Mouse (Mus musculus): Measurements from ENCODE around the gene Tcn2. TPM values are rescaled to one million over a fixed set of nuclear protein-coding genes. Genes with fewer than 3 reads are reported as not detected.
"Not testable (repeated sequence)": the region's sequence is repeated elsewhere in the genome, so short reads cannot be mapped to it uniquely, and the experiment has no call there.

The Tcn2 gene
- total RNA-seq, 2 experiments from 2014 or later = 113 to 133 TPM

GRCm38 (mm10) chr11:3933756-3934285 lies 1.9 kb upstream of the Tcn2 start:
- DNase-seq (ENCODE audit: low spot score in 2 of 2) = no peak

DNA sequence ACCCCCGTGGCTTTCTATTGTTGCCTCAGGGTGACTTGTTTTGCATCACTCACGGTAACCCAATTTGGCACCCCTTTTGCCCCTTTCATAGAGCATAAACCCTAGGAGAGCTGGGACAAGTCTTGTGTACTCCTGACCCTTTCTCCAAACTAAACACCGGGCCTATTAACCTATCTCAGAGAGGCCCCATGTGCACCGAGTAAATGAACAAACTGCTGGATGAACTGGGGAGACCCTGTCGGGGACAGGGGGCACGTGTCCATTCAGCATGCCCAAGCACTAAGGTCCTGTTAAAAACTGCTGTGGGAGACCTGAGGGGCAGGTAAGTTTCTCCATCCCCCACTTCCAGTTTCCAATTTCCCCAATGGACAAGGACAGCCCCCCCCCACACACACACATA lies 1.0 kb downstream of the Tcn2 start:
- DNase-seq (ENCODE audit: low spot score in 2 of 2) = no peak

GRCm38 (mm10) chr11:3930019-3930418 lies 1.9 kb downstream of the Tcn2 start:
- peak in 1 of 2 experiments; percentile 20 for DNase-seq (ENCODE audit: low spot score in 2 of 2)

DNA sequence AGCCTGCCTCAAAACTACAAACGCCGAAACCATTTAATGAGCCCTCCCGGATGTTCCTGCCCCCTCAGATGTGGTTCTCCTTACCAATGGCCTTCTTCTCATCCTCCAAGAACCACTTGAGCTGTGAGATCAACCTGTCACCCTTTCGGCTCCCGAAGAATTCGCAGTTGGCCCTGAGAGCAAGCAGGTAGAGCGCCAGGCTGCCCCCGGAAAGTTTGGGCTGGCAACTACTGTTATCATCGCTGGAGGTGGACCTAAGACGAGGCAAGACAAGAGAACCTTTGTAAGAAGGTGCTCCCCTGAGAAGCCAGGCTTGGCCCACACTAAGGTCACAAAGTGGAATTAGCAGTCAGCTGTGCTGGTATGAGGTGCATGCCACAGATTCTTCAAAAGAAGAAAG lies 6.0 kb downstream of the Tcn2 start:
- DNase-seq (ENCODE audit: low spot score in 2 of 2) = no peak

- DNase-seq (ENCODE audit: low spot score in 2 of 2) = no peak
These were observed 9.2 kb downstream of the Tcn2 start for GRCm38 (mm10) chr11:3922731-3923130.

DNA sequence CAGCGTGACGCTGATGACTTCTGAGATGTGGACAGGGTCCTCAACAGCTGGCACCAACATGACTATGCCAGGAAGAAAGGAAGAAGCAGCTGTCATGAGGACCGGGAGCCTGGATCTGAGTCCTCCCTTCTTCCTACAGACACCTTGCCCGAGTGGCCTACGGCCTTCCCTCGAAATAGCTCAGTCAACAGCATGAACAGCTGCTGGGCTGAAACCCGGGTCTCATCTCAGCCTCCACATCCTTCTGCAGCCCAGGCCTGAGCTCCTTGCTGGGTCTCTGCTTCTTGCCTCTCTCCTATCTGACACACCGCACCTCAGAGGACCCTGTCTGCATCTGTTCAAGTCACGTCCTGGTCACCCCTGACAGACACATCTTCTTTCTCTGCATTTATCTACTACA lies 9.8 kb downstream of the Tcn2 start:
- DNase-seq (ENCODE audit: low spot score in 2 of 2) = no peak

GRCm38 (mm10) chr11:3921281-3921850 lies 10.6 kb downstream of the Tcn2 start:
- DNase-seq (ENCODE audit: low spot score in 2 of 2) = peak in 1 of 2 experiments; percentile 46

GRCm38 (mm10) chr11:3920476-3920875 lies 11.5 kb downstream of the Tcn2 start:
- DNase-seq (ENCODE audit: low spot score in 2 of 2) = no peak

DNA sequence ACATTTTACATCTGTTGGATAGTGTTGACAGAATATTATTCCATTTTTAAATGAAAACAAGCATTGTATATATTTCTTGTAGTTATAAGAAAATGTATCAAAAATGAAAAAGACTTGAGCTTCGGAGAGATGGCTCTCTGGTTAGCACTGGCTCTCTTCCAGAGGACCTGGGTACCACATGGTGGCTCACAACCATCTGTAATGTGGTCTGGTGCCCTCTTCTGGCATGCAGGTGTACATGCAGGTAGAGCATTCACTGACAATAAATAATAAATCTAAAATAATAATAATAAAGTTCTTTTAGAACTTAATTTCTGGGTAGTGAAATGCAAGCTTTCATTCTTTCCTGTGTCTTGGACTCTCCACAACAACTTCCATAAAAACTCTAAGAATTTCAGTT lies 13.2 kb downstream of the Tcn2 start:
- DNase-seq (ENCODE audit: low spot score in 2 of 2) = no peak

DNA sequence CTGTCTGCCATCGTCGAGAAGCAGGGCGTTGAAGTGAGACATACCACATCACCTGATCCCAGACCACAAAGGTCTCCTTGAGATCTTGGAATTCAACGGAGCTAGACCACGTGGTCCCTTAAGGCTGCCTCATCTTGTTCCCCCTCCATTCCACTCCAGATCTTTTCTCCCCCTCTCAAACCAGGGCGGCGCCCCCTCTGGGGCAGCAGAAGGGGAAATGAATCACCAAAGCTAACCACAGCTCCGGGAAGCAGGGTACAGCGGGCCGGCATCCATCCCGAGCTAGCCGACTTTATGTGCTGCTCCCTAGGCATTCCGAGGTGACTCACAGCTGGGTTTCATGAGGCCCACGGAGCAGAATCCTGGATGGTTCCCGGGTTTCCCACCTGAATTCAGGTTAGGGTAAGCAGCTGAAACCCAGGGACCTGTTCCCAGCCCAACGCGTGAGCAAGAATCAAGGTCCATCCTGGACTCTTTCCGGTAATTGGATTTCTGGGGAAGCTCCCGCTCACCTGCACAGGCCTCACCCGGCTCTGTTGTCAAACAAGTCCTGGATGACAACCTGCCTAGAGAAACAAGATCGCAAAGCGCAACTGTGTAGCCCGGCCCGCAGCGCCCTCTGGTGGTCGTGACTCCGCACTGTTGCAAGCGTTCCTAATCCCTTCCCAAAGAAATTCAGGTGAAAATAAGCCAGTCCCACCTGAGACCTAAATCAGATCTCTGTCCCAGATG lies 17.7 kb downstream of the Tcn2 start, which contains the start of gene Slc35e4:
Slc35e4 (minus strand) TSS at position 556 of the 732 bp plus-strand sequence.
- DNase-seq (ENCODE audit: low spot score in 2 of 2) = peak; percentile 86 to 88

- DNase-seq (ENCODE audit: low spot score in 2 of 2) = peak; percentile 91 to 92
These were observed 18.4 kb downstream of the Tcn2 start for GRCm38 (mm10) chr11:3913316-3914108.

GRCm38 (mm10) chr11:3912875-3913271 lies 19.1 kb downstream of the Tcn2 start:
- peak in 1 of 2 experiments; percentile 37 for DNase-seq (ENCODE audit: low spot score in 2 of 2)

DNA sequence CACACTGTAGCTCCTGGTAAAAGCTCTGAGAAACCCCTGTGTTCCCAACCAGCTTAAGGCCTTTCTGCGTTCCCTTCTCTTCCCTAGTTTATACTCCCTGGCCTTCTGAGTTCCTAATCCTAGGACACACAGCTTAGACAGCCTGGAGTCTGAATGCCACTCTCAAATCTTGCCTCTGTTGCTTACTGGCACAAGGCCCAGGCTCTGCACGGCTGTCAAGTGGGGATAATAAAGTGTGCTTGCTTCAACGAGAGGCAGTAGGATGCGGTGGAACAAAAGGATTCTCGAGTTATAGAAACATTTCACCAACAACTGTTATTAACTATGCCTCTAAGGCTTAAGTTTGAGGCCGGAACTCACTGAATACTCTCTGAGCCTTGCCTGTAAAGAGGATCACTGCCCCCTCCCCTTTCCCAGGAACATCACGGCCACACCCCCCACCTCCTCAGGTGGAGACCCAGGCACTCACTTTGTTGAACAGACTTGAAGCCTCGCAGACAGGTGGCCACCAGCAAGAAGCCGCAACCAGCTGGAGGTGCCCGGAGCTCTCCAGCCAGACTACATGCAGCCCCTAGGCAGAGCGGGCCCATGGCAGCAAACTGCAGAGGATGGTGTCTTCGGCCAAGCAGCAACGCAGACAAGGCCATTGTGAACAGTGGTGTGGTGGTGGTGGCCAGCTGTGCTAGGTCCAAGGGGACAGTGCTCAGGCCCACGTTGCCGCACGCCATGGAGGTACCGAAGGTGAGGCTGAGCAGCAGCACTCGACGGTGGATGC lies 19.7 kb downstream of the Tcn2 start:
- DNase-seq (ENCODE audit: low spot score in 2 of 2) = no peak

GRCm38 (mm10) chr11:3911440-3911839 lies 20.5 kb downstream of the Tcn2 start:
- not testable (repeated sequence) for DNase-seq (ENCODE audit: low spot score in 2 of 2)

GRCm38 (mm10) chr11:3910513-3911310 lies 21.2 kb downstream of the Tcn2 start:
- DNase-seq (ENCODE audit: low spot score in 2 of 2) = no peak

- DNase-seq (ENCODE audit: low spot score in 2 of 2) = no peak
These were observed 22.7 kb downstream of the Tcn2 start for GRCm38 (mm10) chr11:3909236-3909635.

GRCm38 (mm10) chr11:3905446-3905845 lies 26.5 kb downstream of the Tcn2 start:
- no peak for DNase-seq (ENCODE audit: low spot score in 2 of 2)

- no peak for DNase-seq (ENCODE audit: low spot score in 2 of 2)
These were observed 27.3 kb downstream of the Tcn2 start for GRCm38 (mm10) chr11:3904673-3905072.

GRCm38 (mm10) chr11:3903046-3903445 lies 28.9 kb downstream of the Tcn2 start:
- peak in 1 of 2 experiments; percentile 60 for DNase-seq (ENCODE audit: low spot score in 2 of 2)

DNA sequence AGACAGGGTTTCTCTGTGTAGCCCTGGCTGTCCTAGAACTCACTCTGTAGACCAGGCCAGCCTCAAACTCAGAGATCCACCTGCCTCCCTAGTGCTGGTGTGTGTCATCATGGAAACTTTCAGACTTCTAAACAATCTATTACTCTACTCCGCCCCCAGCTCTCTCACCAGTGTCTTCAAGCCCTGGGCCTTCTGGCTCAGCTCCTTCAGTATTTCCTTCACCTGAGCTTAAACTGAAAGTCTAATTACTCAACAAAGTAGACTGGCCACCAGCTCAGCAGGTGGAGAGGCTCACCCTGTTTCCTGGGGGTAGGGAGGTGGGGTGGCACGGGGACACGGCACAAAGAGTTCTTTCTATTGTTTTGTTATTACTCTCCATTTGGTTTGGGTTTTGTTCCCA lies 29.4 kb downstream of the Tcn2 start:
- no peak for DNase-seq (ENCODE audit: low spot score in 2 of 2)
